26 mouse cellular contexts compared by ENCODE assay signal in genomic region chr16:10609921-10610320, GRCm38 (mm10).
A peak's percentile ranks its signal among the peaks of the same experiment; 100 is the strongest.
DNase-seq lines count a peak whose midpoint lies in the region; ATAC-seq lines count a peak whose summit lies in the region.
"Had no signal": no experiment of that assay in that cellular context is flagged by ENCODE, and none has a peak within 500 bp of the region (broad histone marks: within the 10 kb centered on the region; RNA-seq: fewer than 3 reads in every experiment).

No protein-coding gene starts in this region.

- H3K4me3 ChIP-seq in heart, embryonic 12.5 days = no peak overlapping the region
- H3K4me3 ChIP-seq: embryonic facial prominence, embryonic 10.5 days; embryonic facial prominence, embryonic 15.5 days; forebrain, embryonic 12.5 days; layer of hippocampus, adult 2 months; limb, embryonic 13.5 days; lung, embryonic 15.5 days; midbrain, embryonic 10.5 days had no signal

- no peak overlapping the region for H3K4me2 ChIP-seq in heart, embryonic 12.5 days
- H3K4me2 ChIP-seq: embryonic facial prominence, embryonic 15.5 days; forebrain, embryonic 12.5 days; limb, embryonic 13.5 days; liver, embryonic 11.5 days; lung, embryonic 15.5 days had no signal

- ATAC-seq in heart, embryonic 12.5 days (ENCODE audit: insufficient number of reproducible peaks, low FRiP score) = no peak
- ATAC-seq: activated CD4-positive, CD25-positive, alpha-beta regulatory T cell, adult 4 months; hindbrain, embryonic 16.5 days; midbrain, embryonic 16.5 days had no signal

- H3K36me3 ChIP-seq in heart, embryonic 12.5 days = peaks cover 52% of the 10 kb centered on the region

- H3K9ac ChIP-seq in heart, embryonic 12.5 days = no peak overlapping the region
- H3K9ac ChIP-seq: embryonic facial prominence, embryonic 15.5 days; forebrain, embryonic 12.5 days; limb, embryonic 13.5 days; lung, embryonic 15.5 days had no signal

- no peaks in the 10 kb centered on the region for H3K9me3 ChIP-seq in heart, embryonic 12.5 days (replicated peaks)
- H3K9me3 ChIP-seq: embryonic facial prominence, embryonic 10.5 days; embryonic facial prominence, embryonic 15.5 days; forebrain, embryonic 12.5 days; limb, embryonic 13.5 days; lung, embryonic 15.5 days; midbrain, embryonic 10.5 days had no signal

- no peak overlapping the region for H3K27ac ChIP-seq in heart, embryonic 12.5 days (ENCODE audit: poor library complexity, severe bottlenecking)
- H3K27ac ChIP-seq: embryonic facial prominence, embryonic 10.5 days; embryonic facial prominence, embryonic 15.5 days; forebrain, embryonic 12.5 days; layer of hippocampus, adult 2 months; limb, embryonic 13.5 days; lung, embryonic 15.5 days; midbrain, embryonic 10.5 days had no signal

- WGBS in heart, embryonic 12.5 days = 91% methylated on average over 7 of the region's 7 CpGs

- peak; percentile 95 for DNase-seq in heart, adult 11 months
- DNase-seq in gastrocnemius, adult 18-20 months (ENCODE audit: low spot score) = peak; percentile 65
- peak; percentile 69 for DNase-seq in gastrocnemius, postnatal 25 days
- peak; percentile 49 for DNase-seq in heart, postnatal 25 days (ENCODE audit: low spot score)
- no peak for DNase-seq in right cerebral cortex, postnatal 14 days
- DNase-seq in layer of hippocampus, adult 8-10 months (ENCODE audit: low spot score in 2 of 2) = no peak
- DNase-seq in frontal cortex, adult 2 months (ENCODE audit: extremely low spot score in 1 of 2, low spot score in 1 of 2) = no peak
- DNase-seq: adrenal gland, adult 2 months; adrenal gland, postnatal 36 days; cerebellum, adult 18-20 months; cerebellum, postnatal 10 days; kidney, adult 18-20 months; kidney, postnatal 36 days had no signal

- no peaks in the 10 kb centered on the region for H3K27me3 ChIP-seq in heart, embryonic 12.5 days (replicated peaks)
- H3K27me3 ChIP-seq: CH12.LX; embryonic facial prominence, embryonic 15.5 days; forebrain, embryonic 12.5 days; limb, embryonic 13.5 days; lung, embryonic 15.5 days had no signal

- H3K4me1 ChIP-seq in heart, embryonic 12.5 days (replicated peaks) = no peaks in the 10 kb centered on the region
- H3K4me1 ChIP-seq: forebrain, embryonic 12.5 days; limb, embryonic 13.5 days; lung, embryonic 15.5 days; midbrain, embryonic 10.5 days had no signal

- intact Hi-C loops in heart, postnatal 25 days (cut with DNase I) = no loop called here

Comparison
In these comparisons a context has a peak if more than half of its experiments do, and no peak if none do; other contexts are left out.
1. DNase-seq: peak in heart, adult 11 months (single experiment), gastrocnemius, adult 18-20 months (single experiment), gastrocnemius, postnatal 25 days (single experiment) and heart, postnatal 25 days (single experiment); none in right cerebral cortex, postnatal 14 days (single experiment), layer of hippocampus, adult 8-10 months (0 of 2) and frontal cortex, adult 2 months (0 of 2).